Mouse (Mus musculus) liver, embryonic 13.5 days (tissue): Measurements from ENCODE around the gene Parp1. TPM values are rescaled to one million over a fixed set of nuclear protein-coding genes. Genes with fewer than 3 reads are reported as not detected.
A peak's percentile ranks its signal among the peaks of the same experiment; 100 is the strongest.
"Not testable (repeated sequence)": the region's sequence is repeated elsewhere in the genome, so short reads cannot be mapped to it uniquely, and the experiment has no call there.

ENCODE experiments used
- ATAC-seq: fragments of 200-750 bp; cut with Nextera tagmentation; 2 replicates; pipeline ENCODE4 v1.8.0; 2017; ENCODE audit warnings: low read depth, mild to moderate bottlenecking, moderate number of reproducible peaks, moderate library complexity
- DNase-seq: peaks from one replicate; pipeline ENCODE4 v3.0.0; 2022
- H3K27ac ChIP-seq: fragments of 300-500 bp; sonication (generic); 2 replicates; pipeline ENCODE4 v1.5.1; 2015; ENCODE audit warnings: moderate library complexity, mild to moderate bottlenecking, inconsistent platforms
- H3K27me3 ChIP-seq: fragments of 300-500 bp; sonication (generic); 2 replicates; pipeline ENCODE4 v1.6.1; 2015; ENCODE audit warnings: mild to moderate bottlenecking, inconsistent platforms
- H3K36me3 ChIP-seq: fragments of 300-500 bp; sonication (generic); 2 replicates; pipeline ENCODE4 v1.6.1; 2015; ENCODE audit warnings: mild to moderate bottlenecking, inconsistent platforms
- H3K4me1 ChIP-seq: fragments of 300-500 bp; sonication (generic); replicated peaks from 2 replicates; pipeline ENCODE4 v1.6.1; 2015; ENCODE audit warnings: inconsistent platforms
- H3K4me2 ChIP-seq: fragments of 300-500 bp; sonication (generic); 2 replicates; pipeline ENCODE4 v1.6.1; 2015; ENCODE audit warnings: inconsistent platforms, mild to moderate bottlenecking, moderate library complexity
- H3K4me3 ChIP-seq: fragments of 300-500 bp; sonication (generic); replicated peaks from 2 replicates; pipeline ENCODE4 v1.5.1; 2015; ENCODE audit warnings: mild to moderate bottlenecking, inconsistent platforms
- H3K9ac ChIP-seq: fragments of 300-500 bp; sonication (generic); 2 replicates; pipeline ENCODE4 v1.6.1; 2015; ENCODE audit warnings: mild to moderate bottlenecking, inconsistent platforms
- H3K9me3 ChIP-seq: fragments of 300-500 bp; sonication (generic); replicated peaks from 2 replicates; pipeline ENCODE4 v1.6.1; 2016; ENCODE audit warnings: inconsistent platforms
- WGBS: fragments of 180-500 bp; shearing (Covaris S2); methylation state at CpG from one replicate; pipeline ENCODE4 v1.1.7; 2015; ENCODE audit not compliant: insufficient replicate concordance; 5-methylcytosine and 5-hydroxymethylcytosine counted together
- polyA plus RNA-seq: library from polyadenylated mRNA; unstranded; fragments of >200 nt; fragmentation: Nextera tagmentation; extraction: Ambion mirVana; gene quantifications from 2 replicates; pipeline ENCODE4 v1.2.1, GENCODE M21; 2015

Parp1 gene
- polyA plus RNA-seq, 1 experiment from 2014 or later, result 76.4 TPM

- Histone ChIP-seq H3K9me3 (no peaks in the 10 kb centered on the region), H3K27ac (no peak overlapping the region), H3K4me2 (no peak overlapping the region), H3K27me3 (no peaks in the 10 kb centered on the region), H3K9ac (no peak overlapping the region), H3K36me3 (peaks cover 69% of the 10 kb centered on the region), H3K4me3 (no peak overlapping the region), H3K4me1 (no peaks in the 10 kb centered on the region; the same call in 1 of the 2 replicates)
- 44% methylated on average over 6 of the region's 6 CpGs for WGBS
- DNase-seq (no peak), ATAC-seq (no peak)
These were observed 33.1 kb downstream of the Parp1 start for GRCm38 (mm10) chr1:180601806-180602205.

- ATAC-seq, result no peak
- H3K27ac ChIP-seq, result no peak overlapping the region
These were observed 35.9 kb downstream of the Parp1 start for GRCm38 (mm10) chr1:180604579-180604978.

GRCm38 (mm10) chr1:180606106-180606505 is 37.4 kb downstream of the Parp1 start:
- no peak overlapping the region for H3K4me2 ChIP-seq
- no peak overlapping the region for H3K9ac ChIP-seq
- no peaks in the 10 kb centered on the region; the same call in 1 of the 2 replicates for H3K4me1 ChIP-seq
- 35% methylated on average over 3 of the region's 3 CpGs for WGBS
- no peak overlapping the region for H3K4me3 ChIP-seq
- H3K27me3 ChIP-seq, result no peaks in the 10 kb centered on the region
- ATAC-seq, result no peak
- DNase-seq, result no peak
- H3K27ac ChIP-seq, result no peak overlapping the region
- peaks cover 26% of the 10 kb centered on the region for H3K36me3 ChIP-seq
- no peaks in the 10 kb centered on the region for H3K9me3 ChIP-seq

More at GRCm38 (mm10) chr1:180604579-180604978, 35.9 kb downstream of the Parp1 start:
- WGBS, result 62% methylated on average over 4 of the region's 4 CpGs
- no peaks in the 10 kb centered on the region for H3K27me3 ChIP-seq
- H3K4me2 ChIP-seq, result no peak overlapping the region
- H3K9me3 ChIP-seq, result no peaks in the 10 kb centered on the region
- DNase-seq, result no peak
- peaks cover 42% of the 10 kb centered on the region for H3K36me3 ChIP-seq
- H3K4me3 ChIP-seq, result no peak overlapping the region
- no peaks in the 10 kb centered on the region; the same call in 1 of the 2 replicates for H3K4me1 ChIP-seq
- H3K9ac ChIP-seq, result no peak overlapping the region

GRCm38 (mm10) chr1:180606796-180607577 is 38.3 kb downstream of the Parp1 start:
- no peak for DNase-seq
- H3K4me3 ChIP-seq, result no peak overlapping the region
- 68% methylated on average over 10 of the region's 10 CpGs for WGBS
- ATAC-seq, result no peak
- no peak overlapping the region for H3K4me2 ChIP-seq
- H3K36me3 ChIP-seq, result peaks cover 18% of the 10 kb centered on the region
- H3K4me1 ChIP-seq, result no peaks in the 10 kb centered on the region; the same call in 1 of the 2 replicates
- 0 out of 2 replicates have a peak overlapping the region, but pooled peaks have one; percentile 21 for H3K27ac ChIP-seq
- H3K9ac ChIP-seq, result no peak overlapping the region
- no peaks in the 10 kb centered on the region for H3K9me3 ChIP-seq
- H3K27me3 ChIP-seq, result no peaks in the 10 kb centered on the region

GRCm38 (mm10) chr1:180607578-180607879 is 38.8 kb downstream of the Parp1 start:
- Histone ChIP-seq H3K4me3 (no peak overlapping the region), H3K9me3 (no peaks in the 10 kb centered on the region), H3K27me3 (no peaks in the 10 kb centered on the region), H3K4me2 (no peak overlapping the region), H3K9ac (no peak overlapping the region), H3K36me3 (peaks cover 13% of the 10 kb centered on the region), H3K27ac (no peak overlapping the region), H3K4me1 (no peaks in the 10 kb centered on the region; the same call in 1 of the 2 replicates)
- DNase-seq, result no peak
- WGBS, result 45% methylated on average over 2 of the region's 2 CpGs
- ATAC-seq, result no peak

- not testable (repeated sequence) for H3K9ac ChIP-seq, H3K4me1 ChIP-seq, H3K4me3 ChIP-seq, H3K36me3 ChIP-seq, H3K27ac ChIP-seq, DNase-seq, H3K9me3 ChIP-seq, H3K4me2 ChIP-seq, ATAC-seq, H3K27me3 ChIP-seq
- 89% methylated on average over 10 of the region's 14 CpGs for whole genome bisulfite sequencing
These were observed 43.1 kb downstream of the Parp1 start for GRCm38 (mm10) chr1:180611842-180612241.

- Histone ChIP-seq H3K36me3 (no peaks in the 10 kb centered on the region), H3K4me2 (no peak overlapping the region), H3K4me1 (no peaks in the 10 kb centered on the region), H3K27ac (no peak overlapping the region), H3K9me3 (no peaks in the 10 kb centered on the region), H3K27me3 (no peaks in the 10 kb centered on the region), H3K4me3 (no peak overlapping the region), H3K9ac (no peak overlapping the region)
- ATAC-seq, result no peak
- no peak for DNase-seq
- WGBS, result 62% methylated on average over 3 of the region's 3 CpGs
These were observed 48.0 kb downstream of the Parp1 start for GRCm38 (mm10) chr1:180616762-180617161.

- ATAC-seq (no peak), DNase-seq (no peak)
- no peaks in the 10 kb centered on the region for H3K4me1 ChIP-seq
- 28% methylated on average over 4 of the region's 4 CpGs for WGBS
- H3K36me3 ChIP-seq, result no peaks in the 10 kb centered on the region
- no peak overlapping the region for H3K27ac ChIP-seq
- H3K4me2 ChIP-seq, result no peak overlapping the region
- H3K27me3 ChIP-seq, result no peaks in the 10 kb centered on the region
- no peak overlapping the region for H3K4me3 ChIP-seq
- H3K9me3 ChIP-seq, result peaks cover 7% of the 10 kb centered on the region; the same call in 1 of the 2 replicates
- no peak overlapping the region for H3K9ac ChIP-seq
These were observed 53.7 kb downstream of the Parp1 start for GRCm38 (mm10) chr1:180622389-180622788.

GRCm38 (mm10) chr1:180623911-180624310 is 55.2 kb downstream of the Parp1 start:
- no peak for ATAC-seq

GRCm38 (mm10) chr1:180626141-180626540 is 57.4 kb downstream of the Parp1 start:
- ATAC-seq, result no peak
- 72% methylated on average over 2 of the region's 2 CpGs for WGBS

More at GRCm38 (mm10) chr1:180623911-180624310, 55.2 kb downstream of the Parp1 start:
- no peaks in the 10 kb centered on the region for H3K36me3 ChIP-seq
- peaks cover 7% of the 10 kb centered on the region; the same call in 1 of the 2 replicates for H3K9me3 ChIP-seq
- no peaks in the 10 kb centered on the region for H3K27me3 ChIP-seq
- H3K9ac ChIP-seq, result no peak overlapping the region
- H3K4me3 ChIP-seq, result no peak overlapping the region
- H3K27ac ChIP-seq, result no peak overlapping the region
- H3K4me2 ChIP-seq, result no peak overlapping the region
- no peak for DNase-seq
- 74% methylated on average over 2 of the region's 2 CpGs for WGBS
- H3K4me1 ChIP-seq, result no peaks in the 10 kb centered on the region

GRCm38 (mm10) chr1:180637796-180638195 is 69.1 kb downstream of the Parp1 start:
- peaks cover 27% of the 10 kb centered on the region for H3K4me1 ChIP-seq
- H3K9me3 ChIP-seq, ATAC-seq, H3K4me2 ChIP-seq, H3K36me3 ChIP-seq, H3K4me3 ChIP-seq, DNase-seq, H3K9ac ChIP-seq, H3K27me3 ChIP-seq, H3K27ac ChIP-seq: not testable (repeated sequence)
- 69% methylated on average over 2 of the region's 2 CpGs for WGBS

More at GRCm38 (mm10) chr1:180626141-180626540, 57.4 kb downstream of the Parp1 start:
- no peak overlapping the region for H3K27ac ChIP-seq
- no peak for DNase-seq
- no peaks in the 10 kb centered on the region for H3K36me3 ChIP-seq
- no peak overlapping the region for H3K4me2 ChIP-seq
- H3K9ac ChIP-seq, result no peak overlapping the region
- peaks cover 7% of the 10 kb centered on the region; the same call in 1 of the 2 replicates for H3K9me3 ChIP-seq
- H3K4me1 ChIP-seq, result no peaks in the 10 kb centered on the region
- H3K4me3 ChIP-seq, result no peak overlapping the region
- H3K27me3 ChIP-seq, result no peaks in the 10 kb centered on the region
